Mouse (Mus musculus): ENCODE measurements around the gene Magi1.

DNA sequence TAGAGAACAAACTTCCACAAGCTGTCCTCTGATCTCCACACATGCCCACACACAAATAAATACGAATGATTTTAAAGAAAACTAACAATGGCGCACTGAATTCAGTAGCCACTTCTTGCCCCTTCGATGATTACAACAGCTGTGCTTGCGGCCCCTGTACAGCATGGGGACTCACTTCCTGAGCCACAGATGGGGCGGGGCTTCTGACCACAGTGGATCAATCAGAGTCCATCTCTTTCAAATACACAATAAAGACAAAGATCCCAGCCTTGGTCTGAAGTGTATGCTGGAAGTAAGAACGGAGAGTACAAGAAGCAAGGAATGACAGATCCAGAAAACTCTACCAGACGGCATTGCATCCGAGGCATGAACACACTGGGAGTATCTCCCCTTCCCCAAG is 120.8 kb downstream of the Magi1 start:
- TF ChIP-seq CTCF (IDR thresholded peaks at IDR 0.05; ENCODE audit: borderline replicate concordance, control insufficient read depth, extremely low read depth, insufficient read depth, low read length, poor library complexity) (no peak), POLR2A (IDR thresholded peaks at IDR 0.05; ENCODE audit: control insufficient read depth, extremely low read depth, insufficient read depth, low read length, poor library complexity) (no peak)

Data from thymus, adult 2 months (tissue).